Mouse (Mus musculus): Measurements from ENCODE around the gene Npff. TPM values are rescaled to one million over a fixed set of nuclear protein-coding genes. Genes with fewer than 3 reads are reported as not detected.

The Npff gene
- total and polyA plus RNA-seq, 3 experiments: 0.76 to 2.7 (median 1.1) TPM

DNA sequence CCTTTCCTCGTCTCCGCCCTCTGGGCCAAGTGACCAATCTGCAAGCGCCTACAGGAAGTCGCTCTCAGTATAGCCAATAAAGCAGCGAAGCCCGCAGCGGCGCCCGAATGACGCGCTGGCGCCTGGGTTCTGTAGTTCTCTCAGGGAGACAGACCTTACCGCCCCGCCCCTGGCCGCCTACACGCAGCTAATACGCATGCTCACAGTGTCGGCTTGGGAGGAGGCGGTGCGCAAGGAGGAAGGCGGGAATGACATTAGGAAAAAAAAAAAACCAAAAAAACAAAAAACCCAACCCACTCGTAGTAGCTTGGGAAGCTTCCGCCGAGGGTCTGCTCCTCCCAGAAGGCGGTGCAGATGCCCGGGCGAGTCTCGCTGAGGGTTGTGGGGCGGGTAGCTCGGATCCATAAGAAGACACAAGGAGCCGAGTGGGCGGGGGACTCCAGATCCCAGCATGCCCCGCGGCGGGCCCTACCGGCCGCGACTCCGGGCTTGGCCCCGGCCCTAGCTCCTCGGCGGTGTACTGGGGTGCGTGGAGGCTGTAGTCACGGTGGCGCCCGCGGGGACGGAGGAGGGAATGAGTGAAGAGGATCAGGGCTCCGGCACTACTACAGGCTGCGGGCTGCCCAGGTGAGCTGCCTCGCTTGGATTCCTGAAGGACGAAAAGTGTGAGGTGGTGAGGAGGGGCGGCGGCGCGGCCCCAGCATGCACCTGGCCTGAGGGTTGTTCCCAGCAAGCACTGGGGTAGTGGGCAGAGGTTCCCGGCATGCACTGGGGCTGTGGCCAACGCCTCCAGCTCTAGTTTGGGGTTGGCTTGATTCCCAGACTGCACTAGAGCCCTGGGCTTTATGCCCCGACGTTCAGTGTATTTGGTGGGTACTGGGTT lies 6.5 kb downstream of the Npff start, which contains the start of gene Tarbp2:
Gene Tarbp2, plus strand, starts transcription at position 217 of the 883 bp plus-strand sequence.
- in situ Hi-C loops (cut with MboI; ENCODE audit: low pct_ligation_motif_present, low pct_unique_long_range_greater_than_20kb, low sequenced_read_pairs) (loop anchor here (5.0 kb wide), 1 partner anchor 51 kb away; no protein-coding TSS in a partner anchor), dilution Hi-C loops (cut with MboI; ENCODE audit: extremely low pct_ligation_motif_present, extremely low pct_unique_long_range_greater_than_20kb, low sequenced_read_pairs) (no loop called here)
- DNase-seq (ENCODE audit: extremely low read depth): peak; percentile 100
- peaks cover 6% of the 10 kb centered on the region for H3K79me2 ChIP-seq (replicated peaks; ENCODE audit: control insufficient read depth, extremely low read depth, insufficient read depth, poor library complexity, severe bottlenecking)
- H3K27me3 ChIP-seq (replicated peaks): peaks cover 3% of the 10 kb centered on the region
- H3K4me2 ChIP-seq (ENCODE audit: insufficient read depth, low read depth, poor library complexity, severe bottlenecking): peak within 1 kb of the TSS; percentile 87
- peaks cover 23 to 28% of the 10 kb centered on the region in 2 experiments for H3K36me3 ChIP-seq (replicated peaks in 1 of 2; ENCODE audit: control insufficient read depth in 1 of 2, insufficient read depth in 1 of 2, low read length in 1 of 2)
- peak within 1 kb of the TSS; percentile 94 for H3K27ac ChIP-seq (ENCODE audit: insufficient read depth, low read depth)
- no peaks in the 10 kb centered on the region for H3K9me3 ChIP-seq (replicated peaks; ENCODE audit: low read length)
- peaks cover 3 to 34% of the 10 kb centered on the region in 2 experiments; a peak in 3 of 4 replicates for H3K4me1 ChIP-seq (ENCODE audit: control insufficient read depth in 1 of 2, insufficient read depth in 2 of 2)
- peak within 1 kb of the TSS; percentile 61 to 98 (median 90) for H3K4me3 ChIP-seq (replicated peaks in 1 of 3; ENCODE audit: low read depth in 2 of 3, low read length in 2 of 3, poor library complexity in 1 of 3)
- H3K9ac ChIP-seq (ENCODE audit: insufficient read depth, low read depth): peak within 1 kb of the TSS; percentile 96
- TF ChIP-seq JUN (IDR thresholded peaks at IDR 0.05; ENCODE audit: insufficient read depth, low read depth, low read length) (no peak), ELF1 (IDR thresholded peaks at IDR 0.05; ENCODE audit: low read depth, low read length) (peak; percentile 91), RCOR1 (conservative IDR thresholded peaks at IDR 0.05; ENCODE audit: low read depth, low read length) (no peak), EP300 (IDR thresholded peaks at IDR 0.05; ENCODE audit: low read length) (no peak; the same call in 1 of the 2 replicates), MYC (IDR thresholded peaks at IDR 0.05; ENCODE audit: low read depth, low read length) (no peak; the same call in 1 of the 2 replicates), CHD1 (IDR thresholded peaks at IDR 0.05; ENCODE audit: low read depth, low read length) (no peak), SMC3 (IDR thresholded peaks at IDR 0.05; ENCODE audit: low read depth, low read length) (no peak), CTCF (conservative IDR thresholded peaks at IDR 0.05 in 1 of 2, IDR thresholded peaks at IDR 0.05 in 1 of 2; ENCODE audit: low read depth in 2 of 2, low read length in 2 of 2) (no peak), USF1 (IDR thresholded peaks at IDR 0.05; ENCODE audit: low read depth, low read length) (no peak; the same call in 1 of the 2 replicates), GABPA (IDR thresholded peaks at IDR 0.05; ENCODE audit: insufficient replicate concordance, low read depth, low read length) (no peak; the same call in 1 of the 2 replicates), JUND (conservative IDR thresholded peaks at IDR 0.05; ENCODE audit: low read depth, low read length) (no peak), PAX5 (IDR thresholded peaks at IDR 0.05; ENCODE audit: low read length) (no peak), MAFK (IDR thresholded peaks at IDR 0.05; ENCODE audit: insufficient replicate concordance, low read length) (no peak), ETS1 (conservative IDR thresholded peaks at IDR 0.05; ENCODE audit: low read depth, low read length) (no peak), ZMIZ1 (IDR thresholded peaks at IDR 0.05; ENCODE audit: low read depth, low read length) (peak; percentile 36), IRF4 (IDR thresholded peaks at IDR 0.05; ENCODE audit: low read depth, low read length) (peak; percentile 35), SIN3A (IDR thresholded peaks at IDR 0.05; ENCODE audit: low read length) (peak; percentile 54; the same call in 1 of the 2 replicates), TCF12 (IDR thresholded peaks at IDR 0.05; ENCODE audit: low read depth, low read length) (peak; percentile 61), RAD21 (IDR thresholded peaks at IDR 0.05; ENCODE audit: low read depth, low read length) (no peak), MAZ (IDR thresholded peaks at IDR 0.05; ENCODE audit: low read depth, low read length) (peak; percentile 17; the same call in 1 of the 2 replicates), NRF1 (IDR thresholded peaks at IDR 0.05; ENCODE audit: low read depth, low read length) (peak; percentile 88), UBTF (IDR thresholded peaks at IDR 0.05; ENCODE audit: low read depth, low read length) (no peak), POLR2AphosphoS2 (IDR thresholded peaks at IDR 0.05; ENCODE audit: low read depth, low read length) (no peak; the same call in 1 of the 2 replicates), KAT2A (IDR thresholded peaks at IDR 0.05; ENCODE audit: insufficient replicate concordance, low read length) (peak; percentile 78; the same call in 1 of the 2 replicates), ZNF384 (IDR thresholded peaks at IDR 0.05; ENCODE audit: low read depth, low read length) (peak; percentile 97), USF2 (conservative IDR thresholded peaks at IDR 0.05; ENCODE audit: low read depth, low read length) (no peak), TBP (conservative IDR thresholded peaks at IDR 0.05; ENCODE audit: low read depth, low read length) (peak; percentile 65; the same call in 1 of the 2 replicates), NELFE (IDR thresholded peaks at IDR 0.05; ENCODE audit: low read depth, low read length) (peak; percentile 94), CHD2 (IDR thresholded peaks at IDR 0.05; ENCODE audit: low read length) (peak; percentile 80; the same call in 1 of the 2 replicates), ZKSCAN1 (IDR thresholded peaks at IDR 0.05; ENCODE audit: borderline replicate concordance, low read depth, low read length) (no peak), MXI1 (IDR thresholded peaks at IDR 0.05; ENCODE audit: low read depth, low read length) (peak; percentile 53), BHLHE40 (IDR thresholded peaks at IDR 0.05; ENCODE audit: low read depth, low read length) (no peak), MAX (IDR thresholded peaks at IDR 0.05; ENCODE audit: low read length) (peak; percentile 62; the same call in 1 of the 2 replicates), ZC3H11A (IDR thresholded peaks at IDR 0.05; ENCODE audit: low read depth, low read length) (no peak), HCFC1 (IDR thresholded peaks at IDR 0.05; ENCODE audit: low read depth, low read length) (peak; percentile 91), POLR2A (IDR thresholded peaks at IDR 0.05; ENCODE audit: low read depth, low read length) (peak; percentile 90), E2F4 (IDR thresholded peaks at IDR 0.05; ENCODE audit: insufficient replicate concordance, low read depth, low read length) (peak; percentile 91; the same call in 1 of the 2 replicates)
